ENCODE assay signal across 8 mouse cellular contexts in genomic region chr13:30530761-30531160, GRCm38 (mm10). TPM values are rescaled to one million over a fixed set of nuclear protein-coding genes. Genes with fewer than 3 reads are reported as not detected.
DNase-seq lines count a peak whose midpoint lies in the region; ATAC-seq and TF ChIP-seq lines count a peak whose summit lies in the region.

No protein-coding gene starts in this region.

- ATAC-seq in activated CD4-positive, CD25-positive, alpha-beta regulatory T cell, adult 4 months, result peak; percentile 32

- no peaks in the 10 kb centered on the region for H3K36me3 ChIP-seq in midbrain, embryonic 10.5 days
- H3K36me3 ChIP-seq in small intestine, adult 2 months (ENCODE audit: control insufficient read depth, insufficient read depth, low read length), result 0 out of 2 replicates have a peak, but pooled peaks cover 1% of the 10 kb centered on the region

- no peak overlapping the region for H3K27ac ChIP-seq in midbrain, embryonic 10.5 days (replicated peaks)
- H3K27ac ChIP-seq in small intestine, adult 2 months (ENCODE audit: insufficient read depth, low read depth, low read length), result no peak overlapping the region

- H3K27me3 ChIP-seq in midbrain, embryonic 10.5 days (ENCODE audit: low read depth, poor library complexity, severe bottlenecking), result no peaks in the 10 kb centered on the region
- no peaks in the 10 kb centered on the region for H3K27me3 ChIP-seq in small intestine, adult 2 months (ENCODE audit: control insufficient read depth, insufficient read depth, low read length)

- H3K9me3 ChIP-seq in midbrain, embryonic 10.5 days (replicated peaks), result no peaks in the 10 kb centered on the region

- H3K4me1 ChIP-seq in midbrain, embryonic 10.5 days, result no peaks in the 10 kb centered on the region
- H3K4me1 ChIP-seq in small intestine, adult 2 months (ENCODE audit: control insufficient read depth, insufficient read depth, insufficient read length, low read length), result no peaks in the 10 kb centered on the region

- no peak overlapping the region for H3K4me3 ChIP-seq in midbrain, embryonic 10.5 days
- H3K4me3 ChIP-seq in small intestine, adult 2 months (ENCODE audit: low read depth, low read length), result no peak overlapping the region

- 12% methylated on average over 5 of the region's 5 CpGs for WGBS in midbrain, embryonic 10.5 days
- 23% methylated on average over 5 of the region's 5 CpGs for WGBS in small intestine, adult 2 months

- intact Hi-C loops in heart, postnatal 10 days (cut with DNase I), result loop anchor here (1.0 kb wide), 1 partner anchor 258 kb away; no protein-coding TSS in a partner anchor

- peak; percentile 40 for DNase-seq in kidney, adult 18-20 months
- DNase-seq in kidney, adult 11 months, result no peak
- DNase-seq in embryo, embryonic 10 days (ENCODE audit: low spot score), result peak; percentile 82
- peak; percentile 77 to 83 for DNase-seq in heart, postnatal 10 days
- DNase-seq in layer of hippocampus, postnatal 10 days (ENCODE audit: low spot score in 2 of 2), result peak; percentile 67 to 78
- peak; percentile 52 for DNase-seq in midbrain, embryonic 10.5 days (ENCODE audit: low spot score)

- TF ChIP-seq CTCF in small intestine, adult 2 months (IDR thresholded peaks at IDR 0.05; ENCODE audit: extremely low read depth, insufficient read length, insufficient replicate concordance, low read depth, low read length), result peak; percentile 59; the same call in 1 of the 2 replicates

- no peak for TF ChIP-seq POLR2A in small intestine, adult 2 months (IDR thresholded peaks at IDR 0.05; ENCODE audit: low read depth, low read length)

RNA-seq across cellular contexts. Expression of gene Uqcrfs1, which starts 14.4 kb away (rescaled TPM):
- 100 to 1,000 TPM; 140 to 147 TPM for polyA plus RNA-seq in activated CD4-positive, CD25-positive, alpha-beta regulatory T cell, adult 4 months (2017; shearing (Covaris generic))
- total RNA-seq in heart, postnatal 10 days (2021), result 100 to 1,000 TPM; 880 to 896 TPM
- 100 to 1,000 TPM; 182 to 196 TPM for total RNA-seq in layer of hippocampus, postnatal 10 days (2021)
- 262 and 264 TPM in 2 replicates for polyA plus RNA-seq in midbrain, embryonic 10.5 days (2016; fragmentation: Nextera tagmentation; extraction: Ambion mirVana)
- 275 and 292 TPM in 2 replicates for polyA plus RNA-seq in small intestine, adult 2 months (2012; rRNA removed)
